Comparison of ENCODE assay signal across 11 mouse cellular contexts in the genomic region with DNA sequence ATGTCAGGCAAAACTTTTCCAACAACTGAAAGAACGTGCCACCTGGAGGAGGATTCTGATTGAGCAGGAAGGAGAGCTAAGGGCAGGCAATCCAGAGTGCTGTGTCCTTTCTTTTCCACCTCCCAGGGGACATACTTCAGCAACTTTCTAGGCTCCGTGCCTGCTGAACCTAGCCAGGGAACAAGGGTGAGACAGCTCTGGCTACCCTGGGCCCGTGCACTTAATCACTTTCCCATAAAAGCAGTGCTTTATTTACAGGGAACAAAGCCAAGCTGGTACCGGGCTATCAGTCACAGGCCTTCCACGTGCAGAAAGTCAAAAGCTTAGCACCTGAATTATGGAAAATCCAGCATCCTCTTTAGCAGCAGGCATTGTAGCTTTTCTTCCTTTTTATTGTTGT. TPM values are rescaled to one million over a fixed set of nuclear protein-coding genes. Genes with fewer than 3 reads are reported as not detected.
A peak's percentile ranks its signal among the peaks of the same experiment; 100 is the strongest.
DNase-seq lines count a peak whose midpoint lies in the region; ATAC-seq lines count a peak whose summit lies in the region.
"Had no signal": no experiment of that assay in that cellular context is flagged by ENCODE, and none has a peak within 500 bp of the region (broad histone marks: within the 10 kb centered on the region; RNA-seq: fewer than 3 reads in every experiment).

No protein-coding gene starts in this region.

- DNase-seq in heart, adult 11 months = peak; percentile 97
- DNase-seq in adipocyte (ENCODE audit: low spot score) = peak; percentile 87
- DNase-seq in heart, postnatal 10 days = peak; percentile 47 to 54
- DNase-seq in kidney, postnatal 25 days = peak; percentile 80 to 91
- no peak for DNase-seq in embryo, embryonic 10.5 days (ENCODE audit: low spot score)
- DNase-seq in MN1 (ENCODE audit: low spot score) = no peak
- no peak for DNase-seq in left cerebral cortex, adult 18-20 months (ENCODE audit: low spot score in 2 of 2)
- DNase-seq: cerebellum, adult 9-11 months; liver, embryonic 13.5 days had no signal

- H3K9ac ChIP-seq in heart, embryonic 12.5 days = no peak overlapping the region
- H3K9ac ChIP-seq: liver, embryonic 13.5 days had no signal

- no peak for ATAC-seq in heart, embryonic 12.5 days (ENCODE audit: insufficient number of reproducible peaks, low FRiP score)

- no peaks in the 10 kb centered on the region for H3K36me3 ChIP-seq in heart, embryonic 12.5 days
- H3K36me3 ChIP-seq: liver, embryonic 13.5 days had no signal

- H3K27ac ChIP-seq in heart, embryonic 12.5 days (ENCODE audit: poor library complexity, severe bottlenecking) = no peak overlapping the region
- H3K27ac ChIP-seq: liver, embryonic 13.5 days had no signal

- no peak overlapping the region for H3K4me3 ChIP-seq in heart, embryonic 12.5 days
- H3K4me3 ChIP-seq: liver, embryonic 13.5 days had no signal

- H3K4me2 ChIP-seq in heart, embryonic 12.5 days = no peak overlapping the region
- H3K4me2 ChIP-seq: liver, embryonic 13.5 days had no signal

- H3K27me3 ChIP-seq in heart, embryonic 12.5 days (replicated peaks) = no peaks in the 10 kb centered on the region
- H3K27me3 ChIP-seq: CH12.LX; liver, embryonic 13.5 days had no signal

- peaks cover 46% of the 10 kb centered on the region for H3K4me1 ChIP-seq in heart, embryonic 12.5 days (replicated peaks)

- intact Hi-C loops in heart, postnatal 10 days (cut with DNase I) = loop anchor here (10.0 kb wide), 1 partner anchor 598 kb away; a partner anchor contains a TSS

- H3K9me3 ChIP-seq in heart, embryonic 12.5 days (replicated peaks) = no peaks in the 10 kb centered on the region
- H3K9me3 ChIP-seq: liver, embryonic 13.5 days had no signal

- WGBS in heart, embryonic 12.5 days = 19% methylated on average over 5 of the region's 5 CpGs

RNA-seq across cellular contexts. Expression of a gene that starts 5.4 kb away (rescaled TPM):
- 94.7 and 98.7 TPM in 2 replicates for polyA plus RNA-seq in heart, embryonic 12.5 days (2016; fragmentation: Nextera tagmentation; extraction: Ambion mirVana)
- total RNA-seq in heart, postnatal 10 days (2021) = 100 to 1,000 TPM in 1 of 2 experiments, 10 to 100 TPM in 1; 98.0 to 106 TPM
- 10 to 100 TPM; 14.8 to 17.5 TPM for total RNA-seq in left cerebral cortex, adult 18-20 months (2021)

Comparison
In these comparisons a context has a peak if more than half of its experiments do, and no peak if none do; other contexts are left out.
1. DNase-seq: peak in heart, adult 11 months (single experiment), adipocyte (single experiment), heart, postnatal 10 days (2 of 2) and kidney, postnatal 25 days (2 of 2); none in embryo, embryonic 10.5 days (single experiment), MN1 (single experiment) and left cerebral cortex, adult 18-20 months (0 of 2).
2. RNA of a gene that starts 5.4 kb away (total RNA-seq): 98.0 to 106 TPM in heart, postnatal 10 days; 14.8 to 17.5 TPM in left cerebral cortex, adult 18-20 months; every median in the first group is over 4 times any median in the second.